16 mouse cellular contexts compared by ENCODE assay signal in genomic region chr14:27175343-27175742, GRCm38 (mm10).
"Had no signal": no experiment of that assay in that cellular context is flagged by ENCODE, and none has a peak within 500 bp of the region (broad histone marks: within the 10 kb centered on the region; RNA-seq: fewer than 3 reads in every experiment).

No protein-coding gene starts in this region.

- H3K9me3 ChIP-seq: limb, embryonic 13.5 days; liver, embryonic 12.5 days; liver, embryonic 15.5 days; lung, embryonic 15.5 days; neural tube, embryonic 12.5 days; neural tube, embryonic 15.5 days; stomach, embryonic 15.5 days had no signal

- DNase-seq: left cerebral cortex, postnatal 4 days; midbrain, embryonic 14.5 days; right cerebral cortex, adult 18-20 months; right cerebral cortex, postnatal 14 days; right cerebral cortex, postnatal 4 days; spleen, adult 18-20 months; thymus, adult 18-20 months; thymus, postnatal 36 days had no signal

- H3K27me3 ChIP-seq: limb, embryonic 13.5 days; liver, embryonic 15.5 days; lung, embryonic 15.5 days; neural tube, embryonic 12.5 days; neural tube, embryonic 15.5 days; stomach, embryonic 15.5 days had no signal

- H3K4me3 ChIP-seq: limb, embryonic 13.5 days; liver, embryonic 12.5 days; liver, embryonic 15.5 days; lung, embryonic 15.5 days; neural tube, embryonic 12.5 days; neural tube, embryonic 15.5 days; stomach, embryonic 15.5 days had no signal

- H3K4me2 ChIP-seq: limb, embryonic 13.5 days; liver, embryonic 12.5 days; liver, embryonic 15.5 days; lung, embryonic 15.5 days; midbrain, embryonic 11.5 days; neural tube, embryonic 12.5 days; neural tube, embryonic 15.5 days; stomach, embryonic 15.5 days had no signal

- H3K9ac ChIP-seq: limb, embryonic 13.5 days; liver, embryonic 12.5 days; liver, embryonic 15.5 days; lung, embryonic 15.5 days; neural tube, embryonic 12.5 days; neural tube, embryonic 15.5 days; stomach, embryonic 15.5 days had no signal

- ATAC-seq: liver, embryonic 12.5 days had no signal

- H3K27ac ChIP-seq: liver, embryonic 12.5 days; liver, embryonic 15.5 days; lung, embryonic 15.5 days; neural tube, embryonic 12.5 days; neural tube, embryonic 15.5 days; stomach, embryonic 15.5 days had no signal

- H3K4me1 ChIP-seq: liver, embryonic 12.5 days; liver, embryonic 15.5 days; neural tube, embryonic 12.5 days had no signal

- H3K36me3 ChIP-seq: limb, embryonic 13.5 days; liver, embryonic 12.5 days; liver, embryonic 15.5 days; lung, embryonic 15.5 days; neural tube, embryonic 12.5 days; neural tube, embryonic 15.5 days; stomach, embryonic 15.5 days had no signal
